Mouse (Mus musculus) midbrain, embryonic 16.5 days (tissue): ENCODE results near the gene Rtp1. TPM values are rescaled to one million over a fixed set of nuclear protein-coding genes. Genes with fewer than 3 reads are reported as not detected.

Source experiments
- ATAC-seq: fragments of 200-750 bp; cut with Nextera tagmentation; 2 replicates; pipeline ENCODE4 v1.8.0; 2017; ENCODE audit warnings: moderate TSS enrichment
- H3K27ac ChIP-seq: fragments of 300-500 bp; sonication (generic); 2 replicates; pipeline ENCODE4 v1.5.1; 2014; ENCODE audit warnings: mild to moderate bottlenecking, low read length, mixed read lengths
- H3K27me3 ChIP-seq: fragments of 300-500 bp; sonication (generic); 2 replicates; pipeline ENCODE4 v1.6.1; 2014; ENCODE audit warnings: low read depth, low read length, mixed read lengths; ENCODE audit not compliant: control insufficient read depth, insufficient read depth
- H3K36me3 ChIP-seq: fragments of 300-500 bp; sonication (generic); 2 replicates; pipeline ENCODE4 v1.6.1; 2014; ENCODE audit warnings: mild to moderate bottlenecking, low read length, moderate library complexity, mixed read lengths; ENCODE audit not compliant: control insufficient read depth, insufficient read depth
- H3K4me1 ChIP-seq: fragments of 300-500 bp; sonication (generic); 2 replicates; pipeline ENCODE4 v1.6.1; 2014; ENCODE audit warnings: mild to moderate bottlenecking, low read length, mixed read lengths; ENCODE audit not compliant: control insufficient read depth, insufficient read depth
- H3K4me2 ChIP-seq: fragments of 300-500 bp; sonication (generic); 2 replicates; pipeline ENCODE4 v1.6.1; 2014; ENCODE audit warnings: mild to moderate bottlenecking, low read length, mixed read lengths
- H3K4me3 ChIP-seq: fragments of 300-500 bp; sonication (generic); 2 replicates; pipeline ENCODE4 v1.5.1; 2014; ENCODE audit warnings: low read depth, mild to moderate bottlenecking, low read length, moderate library complexity, mixed read lengths
- H3K9ac ChIP-seq: fragments of 300-500 bp; sonication (generic); 2 replicates; pipeline ENCODE4 v1.6.1; 2014; ENCODE audit warnings: low read depth, low read length, mixed read lengths
- H3K9me3 ChIP-seq: fragments of 300-500 bp; sonication (generic); replicated peaks from 2 replicates; pipeline ENCODE4 v1.6.1; 2014; ENCODE audit warnings: mild to moderate bottlenecking, low read length, mixed read lengths; ENCODE audit not compliant: control insufficient read depth, poor library complexity, severe bottlenecking
- WGBS: fragments of 180-500 bp; shearing (Covaris S2); extraction: QIAGEN DNeasy Blood & Tissue Kit; methylation state at CpG from one replicate; pipeline ENCODE4 v1.1.7; 2014; 5-methylcytosine and 5-hydroxymethylcytosine counted together
- polyA plus RNA-seq: library from polyadenylated mRNA; unstranded; fragments of >200 nt; fragmentation: Nextera tagmentation; extraction: Ambion mirVana; gene quantifications from 2 replicates; pipeline ENCODE4 v1.2.1, GENCODE M21; 2015

Gene Rtp1
- polyA plus RNA-seq, 1 experiment from 2014 or later, result 0.13 TPM

DNA sequence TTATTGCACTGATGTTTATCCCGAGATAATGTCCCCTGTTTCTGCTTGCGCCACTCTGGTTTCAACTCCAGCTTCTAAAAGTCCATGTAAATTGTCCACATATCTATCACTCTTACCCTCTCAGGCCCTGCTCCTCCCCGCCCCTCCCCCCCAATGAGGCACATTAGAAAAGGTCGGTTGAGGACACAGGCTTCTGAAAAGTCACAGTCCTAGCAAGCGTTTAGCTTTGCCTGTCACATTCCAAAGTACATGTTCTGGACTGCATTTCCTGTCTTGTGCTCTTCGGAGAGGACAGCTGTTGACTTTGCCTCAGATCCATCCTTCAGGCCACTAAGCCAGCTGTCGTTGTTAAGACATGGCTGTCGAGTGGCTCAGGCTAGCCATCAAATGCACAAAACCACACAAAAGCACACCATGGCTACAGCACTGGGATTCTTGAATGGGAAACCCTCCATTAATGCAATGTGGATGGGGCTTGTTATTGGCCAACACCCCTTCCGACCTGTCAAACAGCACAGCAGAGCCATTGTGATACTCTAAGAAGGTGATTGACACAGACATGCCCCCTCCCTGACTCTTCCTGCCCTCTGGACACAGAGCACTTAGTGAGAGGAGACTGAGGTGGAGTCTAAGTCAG is 12.2 kb upstream of the Rtp1 start:
- Histone ChIP-seq H3K4me1 (peaks cover 8% of the 10 kb centered on the region), H3K4me2 (peak overlapping the region; percentile 35), H3K9me3 (no peaks in the 10 kb centered on the region), H3K27me3 (no peaks in the 10 kb centered on the region), H3K9ac (no peak overlapping the region), H3K36me3 (no peaks in the 10 kb centered on the region), H3K4me3 (peak overlapping the region; percentile 2; the same call in 1 of the 2 replicates), H3K27ac (no peak overlapping the region)
- no peak for ATAC-seq
- 60% methylated on average over 9 of the region's 9 CpGs for WGBS

DNA sequence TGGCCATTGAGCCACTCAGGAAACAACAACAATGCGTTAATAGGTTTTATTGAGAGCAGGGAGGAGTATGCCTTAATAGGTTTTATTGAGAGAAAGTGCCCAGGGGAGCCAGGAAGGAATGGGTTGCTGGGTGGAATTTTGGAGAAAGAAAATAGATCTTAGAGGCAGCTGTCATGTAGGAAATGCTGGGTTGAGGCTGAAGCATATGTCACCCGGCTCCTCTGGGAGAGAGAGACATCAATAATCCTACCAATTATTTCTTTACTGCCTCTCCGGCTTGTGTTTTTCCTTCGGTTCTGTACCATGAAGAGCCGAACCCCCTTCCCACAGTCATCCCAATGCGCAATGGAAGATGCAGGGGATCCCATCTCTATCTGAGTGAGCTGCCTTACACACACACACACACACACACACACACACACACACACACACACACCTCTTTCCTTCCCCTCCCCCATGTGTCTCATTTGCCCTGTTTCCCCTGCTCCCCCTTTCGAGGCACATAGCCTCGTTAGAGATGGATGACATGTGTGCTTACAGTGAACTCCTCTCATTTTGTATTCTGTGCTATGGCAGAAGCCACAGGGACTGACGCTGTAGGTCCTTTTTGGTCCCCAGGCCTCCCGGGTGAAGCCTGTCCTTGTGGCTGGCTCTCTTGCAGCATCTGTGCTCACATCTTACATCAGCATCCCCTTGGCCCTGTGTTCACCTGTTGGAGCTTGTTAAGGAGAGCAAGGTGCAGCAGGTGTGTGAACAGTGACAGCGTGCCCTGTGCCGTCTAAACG is 11.3 kb upstream of the Rtp1 start:
- 58% methylated on average over 13 of the region's 13 CpGs for WGBS
- peaks cover 8% of the 10 kb centered on the region for H3K4me1 ChIP-seq
- H3K4me3 ChIP-seq, result no peak overlapping the region
- no peak overlapping the region for H3K27ac ChIP-seq
- no peaks in the 10 kb centered on the region for H3K9me3 ChIP-seq
- no peaks in the 10 kb centered on the region for H3K36me3 ChIP-seq
- no peak overlapping the region for H3K4me2 ChIP-seq
- no peaks in the 10 kb centered on the region for H3K27me3 ChIP-seq
- ATAC-seq, result peak; percentile 77
- H3K9ac ChIP-seq, result no peak overlapping the region

DNA sequence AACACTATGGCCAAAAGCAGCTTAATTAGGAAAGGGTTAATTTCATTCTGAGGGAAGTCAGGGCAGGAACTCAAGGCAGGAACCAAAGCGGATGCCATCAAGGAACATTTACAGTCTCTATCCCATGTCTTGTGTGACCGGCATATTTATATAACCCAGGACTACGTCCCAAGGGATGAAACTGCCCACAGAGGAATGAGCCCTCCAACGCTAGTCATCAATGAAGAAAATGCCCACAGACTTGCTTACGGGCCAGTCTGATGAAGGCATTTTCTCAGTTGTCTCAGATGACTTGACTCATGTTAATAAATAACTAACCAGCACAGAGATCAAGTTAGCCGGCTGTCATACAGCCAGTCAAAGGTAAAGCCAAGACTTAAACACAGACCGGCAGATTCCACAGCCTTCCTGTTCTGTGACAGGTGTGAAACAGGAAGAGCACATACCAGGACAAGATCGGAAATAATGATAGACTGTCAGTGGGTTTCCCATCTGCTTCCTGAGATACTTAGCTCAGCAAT is 9.3 kb upstream of the Rtp1 start:
- H3K9ac ChIP-seq, result no peak overlapping the region
- H3K4me3 ChIP-seq, result no peak overlapping the region
- ATAC-seq, result no peak
- H3K36me3 ChIP-seq, result no peaks in the 10 kb centered on the region
- 96% methylated on average over 8 of the region's 8 CpGs for WGBS
- H3K9me3 ChIP-seq, result no peaks in the 10 kb centered on the region
- no peak overlapping the region for H3K4me2 ChIP-seq
- no peaks in the 10 kb centered on the region for H3K27me3 ChIP-seq
- H3K27ac ChIP-seq, result no peak overlapping the region
- H3K4me1 ChIP-seq, result peaks cover 8% of the 10 kb centered on the region

DNA sequence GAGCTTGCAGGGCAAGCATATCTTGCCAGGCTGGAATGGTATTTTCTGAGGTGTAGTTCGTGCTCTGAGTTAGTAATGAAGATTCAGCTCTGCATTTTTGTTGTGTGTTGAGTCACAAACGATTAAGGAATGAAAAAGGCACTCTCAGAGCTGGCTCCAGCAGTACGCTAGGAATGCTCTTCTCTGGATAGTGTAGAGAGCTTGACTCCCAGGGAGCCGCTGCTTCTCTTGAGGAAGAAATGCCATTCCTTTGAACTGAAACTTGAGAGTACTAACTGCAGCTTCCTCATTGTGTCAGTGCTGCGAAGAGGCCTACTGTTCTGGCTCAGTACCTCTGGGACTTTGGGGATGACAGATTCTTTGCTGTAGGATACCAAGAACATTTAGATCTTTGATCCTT is 5.1 kb upstream of the Rtp1 start:
- Histone ChIP-seq H3K36me3 (no peaks in the 10 kb centered on the region), H3K4me2 (no peak overlapping the region), H3K27ac (no peak overlapping the region), H3K4me3 (no peak overlapping the region), H3K4me1 (no peaks in the 10 kb centered on the region), H3K9ac (no peak overlapping the region), H3K9me3 (no peaks in the 10 kb centered on the region), H3K27me3 (no peaks in the 10 kb centered on the region)
- 67% methylated on average over 5 of the region's 5 CpGs for WGBS
- ATAC-seq, result no peak

DNA sequence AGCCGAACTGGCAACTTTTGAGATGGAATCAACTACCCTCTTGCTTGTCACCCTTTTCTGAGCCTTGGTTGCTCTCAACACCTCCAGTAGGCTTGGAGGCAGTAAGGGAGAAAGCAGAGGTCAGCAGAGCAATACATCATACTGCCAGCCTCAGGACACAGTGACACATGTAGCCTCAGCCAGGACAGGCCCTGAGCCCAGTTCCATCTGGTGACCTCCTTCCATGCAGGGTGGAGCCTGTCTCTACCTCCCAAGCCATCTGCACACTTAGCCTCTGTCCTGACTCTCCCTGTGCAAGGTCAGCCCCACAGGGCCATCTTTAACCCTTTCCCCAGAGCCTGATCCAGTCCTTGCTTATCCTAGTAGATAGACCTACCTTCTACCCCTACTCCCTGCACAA is 1.2 kb upstream of the Rtp1 start:
- ATAC-seq, result no peak
- Histone ChIP-seq H3K4me2 (no peak overlapping the region), H3K36me3 (no peaks in the 10 kb centered on the region), H3K27me3 (no peaks in the 10 kb centered on the region), H3K4me1 (no peaks in the 10 kb centered on the region), H3K9ac (no peak overlapping the region), H3K4me3 (no peak overlapping the region), H3K27ac (no peak overlapping the region), H3K9me3 (no peaks in the 10 kb centered on the region)
- WGBS, result 91% methylated on average over 1 of the region's 1 CpGs

DNA sequence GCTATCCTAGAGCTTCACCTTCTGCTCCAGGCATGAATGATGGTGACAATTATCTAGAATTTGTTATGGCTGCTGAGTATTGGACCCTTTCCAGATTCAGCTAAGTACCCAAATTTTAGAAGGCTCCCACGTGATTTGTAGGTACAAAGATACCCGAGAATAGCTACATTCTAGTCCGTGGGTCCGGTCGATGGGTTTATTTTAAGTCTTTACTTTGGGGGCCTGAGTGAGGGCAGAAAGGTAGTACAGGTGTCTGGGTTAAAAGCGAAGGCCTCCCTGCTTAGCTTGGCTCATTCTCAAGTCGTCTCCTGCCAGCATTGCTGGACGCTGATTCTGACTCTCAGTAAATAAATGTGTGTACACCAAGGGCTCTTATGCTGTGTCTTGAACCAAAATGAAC is 1.1 kb downstream of the Rtp1 start:
- Histone ChIP-seq H3K4me1 (no peaks in the 10 kb centered on the region), H3K27ac (no peak overlapping the region), H3K36me3 (no peaks in the 10 kb centered on the region), H3K4me3 (no peak overlapping the region), H3K27me3 (no peaks in the 10 kb centered on the region), H3K9me3 (no peaks in the 10 kb centered on the region), H3K9ac (no peak overlapping the region), H3K4me2 (no peak overlapping the region)
- WGBS, result 86% methylated on average over 8 of the region's 8 CpGs
- no peak for ATAC-seq

DNA sequence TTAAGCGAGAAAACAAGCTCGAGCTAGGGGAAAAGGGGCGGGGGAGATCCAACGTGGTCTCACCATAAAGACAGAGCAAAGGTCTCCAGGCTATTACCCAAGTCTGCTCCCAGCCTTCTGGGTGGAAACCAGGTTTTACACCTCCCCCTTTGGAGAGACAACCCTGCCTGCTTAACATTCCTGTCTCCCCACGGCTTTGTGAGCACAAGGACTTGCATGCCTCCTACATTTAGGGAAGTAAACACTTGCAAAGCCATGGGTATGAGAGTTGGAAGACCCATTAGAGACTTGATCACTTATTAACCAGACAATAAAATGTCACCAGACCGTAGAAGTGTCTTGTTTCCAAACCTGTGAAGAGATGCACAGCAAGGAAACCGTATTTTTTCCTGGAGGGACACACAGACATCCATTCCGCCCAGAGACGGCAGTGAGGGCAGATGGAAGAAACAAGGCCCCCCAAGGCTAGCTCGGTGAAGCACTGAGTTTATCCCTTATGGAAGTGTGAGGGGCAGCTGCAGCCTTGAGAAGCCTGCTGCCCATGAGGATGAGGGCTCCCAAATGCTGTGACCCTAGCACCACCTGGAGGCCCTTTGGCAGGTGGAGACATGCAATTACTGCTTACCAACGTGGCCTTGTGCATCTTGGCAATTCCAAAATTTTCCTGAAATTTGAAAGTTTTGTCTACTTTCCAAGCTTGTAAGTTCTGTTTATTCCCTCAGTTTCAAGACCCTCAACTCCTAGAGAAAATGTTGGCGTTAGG is 8.7 kb downstream of the Rtp1 start:
- Histone ChIP-seq H3K4me3 (no peak overlapping the region), H3K4me1 (no peaks in the 10 kb centered on the region), H3K9me3 (no peaks in the 10 kb centered on the region), H3K27ac (no peak overlapping the region), H3K36me3 (no peaks in the 10 kb centered on the region), H3K27me3 (no peaks in the 10 kb centered on the region), H3K9ac (no peak overlapping the region), H3K4me2 (no peak overlapping the region)
- no peak for ATAC-seq
- WGBS, result 78% methylated on average over 12 of the region's 12 CpGs

DNA sequence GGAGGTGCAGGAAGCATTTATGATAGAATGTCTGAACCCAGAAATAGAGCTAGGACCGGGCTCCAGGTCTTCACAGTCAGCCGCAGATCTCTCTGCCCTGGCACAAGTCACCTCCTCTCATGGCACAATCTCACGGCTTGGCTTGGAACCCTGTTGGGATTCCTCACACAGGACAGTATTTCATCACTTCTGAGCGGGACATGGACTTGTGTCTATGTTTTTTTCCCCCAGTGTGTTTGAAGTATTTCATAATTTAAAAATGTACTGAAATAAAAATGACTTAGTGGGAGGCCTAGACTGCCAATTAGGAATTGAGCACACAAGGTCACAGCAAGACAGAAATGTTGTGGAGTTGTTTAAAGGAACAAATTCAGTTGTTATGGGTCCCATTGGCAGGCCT is 15.3 kb downstream of the Rtp1 start:
- Histone ChIP-seq H3K27ac (no peak overlapping the region), H3K27me3 (no peaks in the 10 kb centered on the region), H3K4me1 (no peaks in the 10 kb centered on the region), H3K4me2 (no peak overlapping the region), H3K9me3 (no peaks in the 10 kb centered on the region), H3K36me3 (no peaks in the 10 kb centered on the region), H3K9ac (no peak overlapping the region), H3K4me3 (no peak overlapping the region)
- WGBS, result 88% methylated on average over 4 of the region's 4 CpGs
- no peak for ATAC-seq

DNA sequence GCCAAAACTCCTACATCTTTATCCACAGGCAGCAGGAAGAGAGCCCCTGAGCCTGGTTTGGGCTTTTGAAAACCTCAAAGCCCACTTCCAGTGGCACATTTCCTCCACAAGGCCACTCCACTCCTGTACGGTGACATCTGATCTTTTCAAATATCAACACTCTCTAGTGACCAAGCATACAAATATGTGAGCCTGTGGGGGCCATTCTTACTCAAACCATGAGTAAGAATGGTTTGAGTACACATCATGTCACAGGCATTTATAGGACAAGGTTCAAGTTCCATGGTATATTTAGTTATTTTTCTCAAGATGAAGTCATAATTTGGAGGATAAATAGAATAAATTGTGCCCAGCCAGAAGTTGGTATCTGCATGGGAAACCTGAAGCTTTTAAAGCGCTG is 21.0 kb downstream of the Rtp1 start:
- H3K4me2 ChIP-seq, result no peak overlapping the region
- H3K9ac ChIP-seq, result no peak overlapping the region
- H3K27ac ChIP-seq, result no peak overlapping the region
- no peaks in the 10 kb centered on the region for H3K9me3 ChIP-seq
- H3K4me3 ChIP-seq, result no peak overlapping the region
- H3K4me1 ChIP-seq, result no peaks in the 10 kb centered on the region
- no peaks in the 10 kb centered on the region for H3K36me3 ChIP-seq
- 89% methylated on average over 2 of the region's 2 CpGs for WGBS
- H3K27me3 ChIP-seq, result no peaks in the 10 kb centered on the region
- no peak for ATAC-seq
